Mouse (Mus musculus) ES-Bruce4 (cell line): Measurements from ENCODE around the gene Rara.

Experiments
- EP300 ChIP-seq: IDR thresholded peaks from 2 replicates; pipeline ENCODE4 v1.6.1; 2011; ENCODE audit warnings: low read depth, low read length; ENCODE audit not compliant: insufficient read depth
- POLR2A ChIP-seq: IDR thresholded peaks from one replicate; pipeline ENCODE4 v1.8.1; 2011; ENCODE audit warnings: low read length; ENCODE audit not compliant: insufficient read depth

DNA sequence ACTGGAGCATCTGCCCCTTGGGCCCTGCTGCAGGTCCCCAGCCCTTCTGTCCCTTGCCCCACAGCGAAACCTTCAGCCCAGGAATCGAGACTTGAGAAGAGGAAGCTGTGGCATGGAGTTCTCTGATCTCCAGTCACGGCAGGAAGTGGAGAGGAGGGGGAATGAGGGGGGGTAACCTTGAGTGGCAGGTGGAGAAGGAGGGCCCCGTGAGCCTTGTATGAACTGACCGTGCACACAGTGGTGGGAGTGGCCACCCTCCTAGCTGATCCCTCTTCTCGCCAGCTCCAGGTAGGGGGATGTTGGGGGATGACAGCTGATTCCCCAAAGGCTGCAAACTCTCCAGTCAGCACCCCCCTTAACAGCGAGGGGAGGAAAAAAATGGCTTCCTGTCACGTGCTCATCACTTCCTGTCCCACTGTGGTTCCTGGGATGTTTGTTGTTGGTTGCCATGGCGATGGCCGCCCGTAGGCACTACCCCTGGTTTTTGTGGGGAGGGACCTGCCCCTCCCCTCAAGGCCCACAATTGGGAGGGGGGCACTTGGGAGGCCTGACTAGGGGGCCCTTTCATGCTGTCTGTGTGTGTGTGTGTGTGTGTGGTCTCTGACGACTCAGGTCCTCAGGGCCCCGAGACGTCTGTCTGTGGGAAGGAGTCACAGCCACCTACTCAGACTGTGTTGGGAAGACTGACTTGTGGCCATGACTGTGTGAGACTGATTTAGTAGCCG is 14.4 kb downstream of the Rara start:
- TF ChIP-seq EP300 (0 out of 2 replicates have a peak, but pooled peaks have one; percentile 35), POLR2A (no peak)
